Mouse (Mus musculus): ENCODE results near the gene Actn3. TPM values are rescaled to one million over a fixed set of nuclear protein-coding genes. Genes with fewer than 3 reads are reported as not detected.
A peak's percentile ranks its signal among the peaks of the same experiment; 100 is the strongest.
"Not testable (repeated sequence)": the region's sequence is repeated elsewhere in the genome, so short reads cannot be mapped to it uniquely, and the experiment has no call there.

The Actn3 gene
- total RNA-seq, 4 experiments from 2014 or later: 0.46 to 1.5 (median 0.75) TPM

DNA sequence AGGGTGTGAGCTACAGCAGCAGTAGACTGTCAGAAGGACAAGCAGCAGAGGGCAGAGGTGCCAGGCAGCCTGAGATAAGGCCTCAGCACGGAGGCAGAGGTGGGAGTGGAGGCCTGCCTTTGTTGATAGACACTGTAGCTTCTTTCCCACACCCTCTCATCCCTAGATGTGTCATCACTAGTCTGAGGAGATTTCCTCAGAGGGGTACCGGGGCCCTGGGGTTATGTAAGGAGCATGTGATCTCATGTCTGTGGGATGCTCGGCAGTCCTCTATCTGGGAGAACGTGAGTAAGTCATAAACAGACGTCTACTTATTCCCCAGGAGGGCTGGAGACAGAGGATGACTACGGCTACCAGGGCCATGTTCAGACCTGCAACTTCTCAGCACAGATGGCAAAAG lies 18.6 kb downstream of the Actn3 start:
- DNase-seq: no peak

GRCm38 (mm10) chr19:4855951-4856350 lies 21.8 kb downstream of the Actn3 start:
- DNase-seq: no peak

- DNase-seq: no peak
Measured at GRCm38 (mm10) chr19:4855470-4855820, 22.3 kb downstream of the Actn3 start.

GRCm38 (mm10) chr19:4854552-4855469 lies 22.9 kb downstream of the Actn3 start, which contains the start of gene Ctsf:
Gene Ctsf, plus strand, starts transcription at chr19:4855130.
- DNase-seq: peak; percentile 93

- no peak for DNase-seq
Measured at GRCm38 (mm10) chr19:4850281-4850680, 27.4 kb downstream of the Actn3 start.

- DNase-seq: no peak
Measured at GRCm38 (mm10) chr19:4849800-4850199, 27.9 kb downstream of the Actn3 start.

GRCm38 (mm10) chr19:4847490-4847889 lies 30.2 kb downstream of the Actn3 start:
- no peak for DNase-seq

GRCm38 (mm10) chr19:4845846-4846245 lies 31.9 kb downstream of the Actn3 start:
- DNase-seq: no peak

DNA sequence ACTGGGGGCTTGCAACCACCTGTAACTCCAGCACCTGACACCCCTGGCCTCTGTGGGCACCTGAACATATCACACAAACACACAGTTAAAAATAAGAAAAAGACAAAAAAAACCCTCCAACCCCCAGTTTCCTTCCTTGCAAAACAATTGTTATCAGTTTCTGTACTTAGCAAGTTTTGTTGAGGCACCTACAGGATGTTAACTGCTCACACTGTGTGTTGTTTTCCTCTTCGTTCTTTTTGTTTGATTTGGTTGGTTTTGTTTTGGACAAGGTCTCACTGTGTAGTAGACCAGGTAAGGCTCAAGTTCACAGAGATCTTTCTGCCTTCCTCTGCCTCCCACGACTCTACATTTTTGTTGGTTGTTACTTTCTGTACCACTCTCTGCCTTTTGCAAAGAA lies 35.1 kb downstream of the Actn3 start:
- no peak for DNase-seq

DNA sequence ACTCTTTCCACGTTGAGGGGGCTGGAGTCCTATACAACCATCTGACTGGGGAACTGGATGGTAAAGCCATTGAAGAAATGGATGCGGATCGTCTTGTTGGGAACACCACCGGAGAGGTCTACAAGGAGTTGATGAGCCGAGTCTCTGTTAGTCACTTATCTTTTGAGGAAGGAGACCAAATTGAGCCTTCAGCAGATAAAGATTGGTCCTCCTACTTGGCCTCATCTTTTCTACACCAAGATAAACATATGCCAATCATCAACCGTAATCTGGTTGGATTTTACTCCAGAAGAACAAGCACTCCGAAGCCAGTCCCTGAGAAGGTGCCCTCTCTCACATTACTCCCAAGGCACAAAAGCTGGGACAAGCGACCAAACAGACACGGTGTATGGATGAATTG lies 36.9 kb downstream of the Actn3 start:
- no peak for DNase-seq

- DNase-seq: peak; percentile 96
Measured at GRCm38 (mm10) chr19:4839149-4839548, 38.6 kb downstream of the Actn3 start, which contains the start of the genes Ccs and Ccdc87. Gene Ccs, minus strand, starts transcription at chr19:4839332. Gene Ccdc87, plus strand, starts transcription at chr19:4839366.

- DNase-seq: no peak
Measured at GRCm38 (mm10) chr19:4838526-4839140, 39.1 kb downstream of the Actn3 start.

GRCm38 (mm10) chr19:4837049-4837448 lies 40.7 kb downstream of the Actn3 start:
- DNase-seq: no peak

DNA sequence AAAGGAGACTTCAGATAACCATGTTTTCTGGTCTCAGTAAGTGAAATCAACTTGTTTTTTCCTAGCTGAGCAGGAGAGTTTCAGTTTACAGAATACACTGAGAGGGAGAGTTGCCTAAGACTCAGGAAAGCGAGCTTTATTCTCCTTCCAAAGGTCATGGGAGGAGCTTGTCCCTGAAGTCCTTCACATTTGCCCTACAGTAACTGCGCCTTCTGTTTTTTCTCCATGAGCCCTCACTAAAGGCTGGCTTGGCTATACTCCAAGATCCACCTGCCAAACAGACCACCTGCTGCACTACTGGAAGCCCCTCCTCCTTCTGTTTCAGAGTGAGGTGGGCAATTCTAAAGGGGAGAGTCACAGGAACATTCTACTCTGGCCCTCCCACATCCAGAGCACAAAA lies 41.6 kb downstream of the Actn3 start:
- no peak for DNase-seq

DNA sequence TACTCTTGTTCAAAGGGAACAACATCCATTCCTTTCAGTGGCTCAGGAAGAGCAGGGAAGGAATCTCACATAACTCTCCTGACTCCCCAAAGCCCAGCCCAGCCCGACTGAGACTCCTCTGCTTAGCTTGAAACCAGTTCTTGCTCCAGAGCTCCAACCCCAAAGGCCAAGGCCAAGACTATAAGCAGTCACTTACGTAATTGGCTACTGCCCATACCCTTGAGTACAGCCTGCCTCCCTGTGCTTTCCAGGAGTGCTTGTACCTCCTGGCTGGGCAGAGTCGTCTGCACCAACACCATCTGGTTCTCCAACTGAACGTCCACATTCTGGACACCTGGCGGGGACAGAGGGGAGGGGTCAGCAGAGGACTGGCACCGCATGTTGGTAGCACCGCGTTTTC lies 43.7 kb downstream of the Actn3 start:
- peak; percentile 58 for DNase-seq

DNA sequence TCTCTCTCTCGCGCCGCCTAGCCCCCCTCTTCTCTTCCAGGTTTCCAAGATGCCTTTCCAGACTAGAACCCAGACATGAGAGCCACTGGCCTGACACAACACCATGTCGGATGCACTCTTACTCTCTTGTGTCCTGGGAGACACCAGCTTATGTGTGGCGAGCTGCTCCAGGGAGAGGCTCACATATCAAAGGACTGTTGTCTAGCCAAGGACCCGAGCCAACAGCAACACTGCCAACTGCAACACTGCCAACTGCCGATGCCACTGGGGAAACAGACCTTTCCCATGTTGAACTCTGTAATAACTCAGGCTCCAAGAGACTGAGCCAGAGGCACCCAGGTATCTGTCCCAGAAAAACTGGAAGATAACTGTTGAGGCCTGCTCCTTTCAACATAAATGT lies 48.6 kb downstream of the Actn3 start:
- DNase-seq: peak; percentile 54

DNA sequence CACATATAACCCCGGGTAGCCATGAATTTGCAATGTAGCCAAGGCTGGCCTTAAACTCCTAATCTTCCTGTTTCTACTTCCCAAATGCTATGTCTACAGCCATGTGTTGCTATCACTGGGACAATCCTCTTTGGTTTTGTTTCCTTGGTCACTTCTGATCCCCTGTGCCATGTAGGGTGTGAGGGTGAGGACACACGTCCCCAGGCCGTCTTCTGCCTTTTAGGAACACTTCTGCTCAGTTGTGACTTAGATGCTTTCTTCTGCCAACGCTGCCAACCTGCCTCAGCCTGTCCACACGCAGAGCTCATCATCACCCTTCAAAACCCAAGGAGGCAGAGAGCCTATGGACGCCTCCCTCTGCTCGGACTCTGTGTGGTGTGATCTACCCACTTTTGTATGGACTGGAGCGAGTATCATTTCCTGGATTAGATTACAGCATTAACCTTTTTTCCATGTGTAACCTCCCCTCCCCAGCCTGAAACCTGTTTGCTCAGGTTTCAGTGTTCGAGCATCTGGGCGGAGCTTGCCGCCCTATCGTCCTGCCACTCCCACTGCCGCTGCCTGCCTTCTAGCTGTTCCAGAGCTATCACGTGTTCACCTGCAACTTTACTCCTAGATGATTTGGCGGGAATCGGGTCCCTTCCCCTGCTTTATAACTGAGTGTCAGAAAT lies 49.1 kb downstream of the Actn3 start:
- DNase-seq: no peak

GRCm38 (mm10) chr19:4820678-4821303 lies 56.9 kb downstream of the Actn3 start:
- peak; percentile 53 for DNase-seq

DNA sequence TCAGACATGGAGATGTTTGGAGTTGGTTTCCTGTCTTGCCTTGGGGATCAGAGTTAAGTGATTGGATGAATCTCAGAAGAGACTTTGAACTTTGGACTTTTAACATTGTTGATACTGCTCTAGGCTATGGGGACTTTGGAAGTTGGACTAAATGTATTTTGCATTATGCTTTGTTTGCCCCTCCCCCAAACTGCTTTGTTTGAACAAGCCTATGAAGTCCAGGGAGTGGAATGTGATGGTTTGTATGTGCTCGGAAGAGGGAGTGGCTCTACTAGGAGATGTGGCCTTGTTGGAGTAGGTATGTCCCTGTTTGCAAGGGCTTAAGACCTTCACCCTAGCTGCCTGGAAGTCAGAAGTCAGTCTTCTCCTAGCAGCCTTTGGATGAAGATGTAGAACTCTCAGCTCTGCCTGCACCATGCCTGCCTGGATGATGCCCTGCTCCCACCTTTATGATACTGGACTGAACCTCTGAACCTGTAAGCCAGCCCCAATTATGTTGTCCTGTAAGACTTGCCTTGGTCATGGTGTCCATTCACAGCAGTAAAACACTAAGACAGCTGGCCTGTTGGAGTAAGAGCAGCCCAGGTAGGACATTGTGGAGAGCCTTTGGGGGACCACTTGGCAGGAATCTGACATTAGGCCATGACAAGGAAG lies 60.4 kb downstream of the Actn3 start:
- no peak for DNase-seq

DNA sequence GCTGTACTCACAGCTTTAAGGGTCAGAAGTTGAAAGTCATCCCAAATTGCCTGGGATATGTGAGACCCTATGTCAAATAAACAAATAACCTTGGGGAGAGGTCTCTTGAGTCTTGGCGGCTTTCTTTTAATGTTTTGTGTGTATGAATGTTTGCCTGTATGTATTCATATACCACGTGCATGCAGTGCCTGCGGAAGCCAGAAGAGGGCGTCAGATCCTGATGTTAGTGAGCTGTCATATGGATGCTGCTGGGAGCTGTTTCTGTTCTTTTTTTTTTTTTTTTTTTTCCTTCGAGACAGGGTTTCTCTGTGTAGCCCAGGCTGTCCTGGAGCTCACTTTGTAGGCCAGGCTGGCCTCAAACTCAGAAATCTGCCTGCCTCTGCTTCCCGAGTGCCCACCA lies 64.7 kb downstream of the Actn3 start:
- no peak for DNase-seq

DNA sequence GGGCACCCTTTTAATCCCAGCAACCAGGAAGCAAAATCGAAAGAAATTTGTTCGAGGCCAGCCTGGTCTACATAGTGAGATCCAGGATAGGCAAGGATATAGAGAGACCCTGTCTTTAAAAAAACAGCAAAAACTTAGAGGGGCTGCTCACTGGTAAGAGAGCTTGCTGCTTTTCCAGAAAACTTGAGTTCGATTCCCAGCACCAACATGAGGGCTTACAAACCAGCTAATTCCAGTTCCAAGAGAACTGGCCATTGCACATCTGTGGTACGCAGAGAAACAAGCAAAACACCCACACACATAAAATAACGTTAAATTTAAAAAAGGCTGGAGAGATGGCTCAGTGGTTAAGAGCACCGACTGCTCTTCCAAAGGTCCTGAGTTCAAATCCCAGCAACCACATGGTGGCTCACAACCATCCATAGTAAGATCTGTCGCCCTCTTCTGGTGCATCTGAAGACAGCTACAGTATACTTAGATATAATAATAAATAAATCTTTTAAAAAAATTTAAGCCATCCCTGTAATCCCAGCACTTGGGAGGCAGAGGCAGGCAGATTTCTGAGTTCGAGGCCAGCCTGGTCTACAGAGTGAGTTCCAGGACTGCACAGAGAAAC lies 65.3 kb downstream of the Actn3 start:
- not testable (repeated sequence) for DNase-seq

- DNase-seq: no peak
Measured at GRCm38 (mm10) chr19:4811909-4812242, 65.8 kb downstream of the Actn3 start.

Measured in adrenal gland, adult 8-10 months (tissue).